23 mouse cellular contexts compared by ENCODE assay signal in genomic region chr15:26292811-26293210, GRCm38 (mm10). TPM values are rescaled to one million over a fixed set of nuclear protein-coding genes. Genes with fewer than 3 reads are reported as not detected.
"Had no signal": no experiment of that assay in that cellular context is flagged by ENCODE, and none has a peak within 500 bp of the region (broad histone marks: within the 10 kb centered on the region; RNA-seq: fewer than 3 reads in every experiment).

No protein-coding gene starts in this region.

- DNase-seq: gastrocnemius, adult 2 months; gastrocnemius, postnatal 10 days; gastrocnemius, postnatal 25 days; heart, adult 18-20 months; heart, postnatal 10 days; heart, postnatal 4 days; kidney, adult 18-20 months; kidney, adult 8-10 months; kidney, postnatal 10 days; kidney, postnatal 25 days; kidney, postnatal 4 days; liver had no signal

- H3K4me1 ChIP-seq: heart, embryonic 10.5 days; heart, embryonic 12.5 days; intestine, embryonic 15.5 days; limb, embryonic 10.5 days; limb, embryonic 12.5 days had no signal

- H3K36me3 ChIP-seq: heart, embryonic 10.5 days; heart, embryonic 12.5 days; intestine, embryonic 15.5 days; limb, embryonic 10.5 days; limb, embryonic 12.5 days had no signal

- ATAC-seq: forebrain, embryonic 16.5 days; inflammation-experienced regulatory T-cells, adult 6 months; intestine, embryonic 15.5 days; intestine, postnatal 0 days had no signal

- H3K4me3 ChIP-seq: gastrocnemius, adult 2 months; heart, embryonic 10.5 days; heart, embryonic 12.5 days; intestine, embryonic 15.5 days; layer of hippocampus, adult 2 months; left cerebral cortex, adult 2 months; limb, embryonic 10.5 days; limb, embryonic 12.5 days had no signal

- H3K4me2 ChIP-seq: heart, embryonic 12.5 days; intestine, embryonic 15.5 days; limb, embryonic 12.5 days; liver, embryonic 11.5 days had no signal

- H3K27ac ChIP-seq: gastrocnemius, adult 2 months; heart, embryonic 10.5 days; intestine, embryonic 15.5 days; layer of hippocampus, adult 2 months; left cerebral cortex, adult 2 months; limb, embryonic 10.5 days; limb, embryonic 12.5 days had no signal

- H3K9ac ChIP-seq: heart, embryonic 12.5 days; intestine, embryonic 15.5 days; limb, embryonic 12.5 days had no signal

- H3K27me3 ChIP-seq: heart, embryonic 12.5 days; intestine, embryonic 15.5 days; limb, embryonic 12.5 days had no signal

- H3K9me3 ChIP-seq: heart, embryonic 10.5 days; heart, embryonic 12.5 days; intestine, embryonic 15.5 days; limb, embryonic 10.5 days; limb, embryonic 12.5 days had no signal

RNA-seq across cellular contexts. Expression of gene March11, which starts 16.0 kb away (rescaled TPM):
- polyA plus RNA-seq: intestine, postnatal 0 days had no signal
